Mouse (Mus musculus) neural tube, embryonic 11.5 days (tissue): ENCODE measurements around the gene Catsperz. TPM values are rescaled to one million over a fixed set of nuclear protein-coding genes. Genes with fewer than 3 reads are reported as not detected.

Experiments
- ATAC-seq: fragments of 200-750 bp; cut with Nextera tagmentation; 2 replicates; pipeline ENCODE4 v1.8.0; 2017; ENCODE audit warnings: moderate number of reproducible peaks, mild to moderate bottlenecking, moderate TSS enrichment, moderate library complexity; ENCODE audit not compliant: insufficient read depth, low FRiP score, low TSS enrichment
- DNase-seq: peaks from one replicate; pipeline ENCODE4 v3.0.0-alpha.2; 2015; ENCODE audit warnings: low spot score
- H3K27ac ChIP-seq: fragments of 300-500 bp; sonication (generic); 2 replicates; pipeline ENCODE4 v1.5.1; 2014; ENCODE audit warnings: low read depth, mild to moderate bottlenecking, low read length
- H3K27me3 ChIP-seq: fragments of 300-500 bp; sonication (generic); 2 replicates; pipeline ENCODE4 v1.6.1; 2014; ENCODE audit warnings: mild to moderate bottlenecking, low read length, mixed read lengths; ENCODE audit not compliant: control insufficient read depth, insufficient read depth
- H3K36me3 ChIP-seq: fragments of 300-500 bp; sonication (generic); 2 replicates; pipeline ENCODE4 v1.6.1; 2014; ENCODE audit warnings: mild to moderate bottlenecking, low read length, moderate library complexity, mixed read lengths; ENCODE audit not compliant: control insufficient read depth, insufficient read depth
- H3K4me1 ChIP-seq: fragments of 300-500 bp; sonication (generic); 2 replicates; pipeline ENCODE4 v1.6.1; 2014; ENCODE audit warnings: low read length, mixed read lengths; ENCODE audit not compliant: control insufficient read depth, insufficient read depth
- H3K4me2 ChIP-seq: fragments of 300-500 bp; sonication (generic); 2 replicates; pipeline ENCODE4 v1.6.1; 2014; ENCODE audit warnings: low read depth, mild to moderate bottlenecking, moderate library complexity
- H3K4me3 ChIP-seq: fragments of 300-500 bp; sonication (generic); 2 replicates; pipeline ENCODE4 v1.5.1; 2014; ENCODE audit warnings: low read depth, low read length
- H3K9ac ChIP-seq: fragments of 300-500 bp; sonication (generic); 2 replicates; pipeline ENCODE4 v1.6.1; 2014; ENCODE audit warnings: mild to moderate bottlenecking, low read length
- H3K9me3 ChIP-seq: fragments of 300-500 bp; sonication (generic); 2 replicates; pipeline ENCODE4 v1.6.1; 2016; ENCODE audit warnings: low read length; ENCODE audit not compliant: control insufficient read depth
- WGBS: fragments of 180-500 bp; shearing (Covaris S2); extraction: QIAGEN DNeasy Blood & Tissue Kit; methylation state at CpG from one replicate; pipeline ENCODE4 v1.1.7; 2014; 5-methylcytosine and 5-hydroxymethylcytosine counted together
- polyA plus RNA-seq: library from polyadenylated mRNA; unstranded; fragments of >200 nt; fragmentation: Nextera tagmentation; extraction: Ambion mirVana; gene quantifications from 2 replicates; pipeline ENCODE4 v1.2.1, GENCODE M21; 2014

Catsperz gene
- polyA plus RNA-seq, 1 experiment from 2014 or later: 0.77 TPM

DNA sequence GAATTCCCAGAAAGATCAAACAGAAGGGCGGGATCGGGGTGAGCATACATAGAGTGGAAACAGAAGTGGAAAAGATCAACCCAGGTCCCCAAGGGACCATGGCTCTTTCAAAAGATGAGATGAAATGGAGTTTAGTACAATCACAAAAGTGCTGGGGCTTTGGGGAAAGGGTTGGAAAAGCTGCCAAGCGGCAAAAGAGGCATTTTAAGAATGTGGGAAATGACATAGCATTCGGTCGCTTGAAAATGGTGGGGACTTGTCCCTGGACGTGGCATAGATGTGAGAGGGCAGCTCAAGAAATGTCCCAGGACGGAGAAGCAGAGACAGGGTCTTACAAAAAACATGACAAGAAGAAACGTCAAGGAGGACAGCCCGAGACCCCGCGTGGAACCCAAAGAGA, 16.2 kb downstream of the Catsperz start:
- ATAC-seq (no peak), DNase-seq (no peak)
- Histone ChIP-seq H3K4me2 (peak overlapping the region; percentile 86), H3K27ac (peak overlapping the region; percentile 94), H3K9me3 (no peaks in the 10 kb centered on the region), H3K4me3 (peak overlapping the region; percentile 65), H3K4me1 (peaks cover 14% of the 10 kb centered on the region), H3K36me3 (peaks cover 16% of the 10 kb centered on the region), H3K9ac (peak overlapping the region; percentile 75), H3K27me3 (no peaks in the 10 kb centered on the region)
- 8% methylated on average over 11 of the region's 11 CpGs for WGBS

DNA sequence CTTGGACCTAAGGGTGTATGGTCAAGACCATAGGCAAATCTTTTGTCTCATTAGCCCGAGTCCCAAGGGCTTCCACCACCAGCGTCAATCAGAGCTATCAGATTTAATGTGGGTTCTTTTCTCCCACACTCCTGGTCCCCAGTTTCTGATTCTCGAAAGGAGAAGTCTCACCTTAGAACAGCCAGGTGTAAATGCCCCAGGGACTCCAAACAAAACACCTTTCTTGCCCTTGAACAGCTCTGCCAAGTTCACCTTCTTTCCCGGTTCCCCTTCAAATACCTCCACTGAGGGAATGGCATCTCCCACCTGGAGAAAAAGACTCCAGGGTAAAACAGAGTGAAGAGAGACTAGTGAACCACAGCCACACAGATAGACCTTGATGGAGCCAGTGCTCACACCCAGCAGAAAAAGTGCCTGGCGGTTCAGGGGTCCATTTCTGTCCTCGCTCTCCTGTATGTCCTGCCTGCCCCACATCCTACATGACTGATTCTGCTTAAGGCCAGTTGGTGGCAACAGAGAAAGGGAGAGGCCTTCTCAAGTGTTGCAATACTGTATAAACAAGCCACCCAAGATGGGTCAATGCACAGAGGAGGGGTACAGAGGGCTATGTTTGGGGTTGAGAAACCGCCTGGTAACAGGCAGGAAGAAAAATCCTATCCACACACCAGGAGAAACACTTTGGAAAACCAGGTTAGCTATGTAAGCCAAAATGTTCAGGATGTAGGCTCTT, 17.2 kb downstream of the Catsperz start:
- H3K4me1 ChIP-seq: peaks cover 14% of the 10 kb centered on the region
- DNase-seq: no peak
- no peak overlapping the region for H3K9ac ChIP-seq
- 86% methylated on average over 7 of the region's 7 CpGs for WGBS
- H3K9me3 ChIP-seq: no peaks in the 10 kb centered on the region
- peaks cover 11% of the 10 kb centered on the region for H3K36me3 ChIP-seq
- H3K4me3 ChIP-seq: no peak overlapping the region
- H3K27ac ChIP-seq: no peak overlapping the region
- H3K27me3 ChIP-seq: no peaks in the 10 kb centered on the region
- no peak for ATAC-seq
- H3K4me2 ChIP-seq: peak overlapping the region; percentile 86; the same call in 1 of the 2 replicates

DNA sequence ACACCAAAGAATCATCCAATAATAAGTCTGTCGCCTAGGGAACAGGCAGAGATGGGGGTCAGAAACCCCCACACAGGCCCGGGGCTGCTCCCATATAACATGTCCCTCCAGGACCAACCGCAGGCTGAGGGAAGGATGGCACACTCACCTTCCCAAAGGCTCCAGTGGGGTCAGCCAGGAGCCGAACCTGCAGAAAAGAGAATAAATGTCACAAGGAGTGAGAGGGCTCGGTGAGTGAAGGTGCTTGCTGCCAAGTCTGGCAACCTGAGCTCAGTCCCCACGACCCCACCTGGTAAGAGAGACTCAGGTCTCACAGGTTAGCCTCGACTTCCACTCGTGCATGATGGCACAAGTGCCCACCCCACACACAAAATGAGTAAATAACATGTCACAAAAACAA, 18.1 kb downstream of the Catsperz start:
- 91% methylated on average over 8 of the region's 8 CpGs for WGBS
- ATAC-seq (no peak), DNase-seq (no peak)
- Histone ChIP-seq H3K4me2 (no peak overlapping the region), H3K4me3 (no peak overlapping the region), H3K9ac (no peak overlapping the region), H3K27ac (no peak overlapping the region), H3K9me3 (no peaks in the 10 kb centered on the region), H3K27me3 (no peaks in the 10 kb centered on the region), H3K4me1 (peaks cover 14% of the 10 kb centered on the region), H3K36me3 (peaks cover 7% of the 10 kb centered on the region)

DNA sequence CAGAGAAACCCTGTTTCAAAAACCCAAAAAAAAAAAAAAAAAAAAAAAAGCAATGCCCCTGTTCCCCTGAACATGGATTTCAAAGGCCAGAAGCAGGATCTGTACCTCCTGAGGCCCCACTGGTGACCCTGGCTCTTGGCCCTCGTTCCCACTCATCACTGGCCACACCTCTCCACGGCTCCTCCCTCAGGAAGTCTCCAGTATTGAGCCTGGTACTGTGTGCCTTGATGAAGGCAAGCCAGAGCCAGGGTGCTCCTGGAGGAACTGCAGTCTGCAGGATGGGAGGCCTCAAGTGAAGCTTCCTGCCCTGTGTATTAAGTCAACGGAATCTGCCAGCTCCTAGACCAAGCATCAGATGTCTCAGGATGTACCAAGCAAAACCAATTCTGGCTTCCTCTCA, 19.0 kb downstream of the Catsperz start:
- no peaks in the 10 kb centered on the region for H3K27me3 ChIP-seq
- H3K27ac ChIP-seq: no peak overlapping the region
- WGBS: 84% methylated on average over 3 of the region's 3 CpGs
- ATAC-seq (no peak), DNase-seq (no peak)
- H3K9me3 ChIP-seq: no peaks in the 10 kb centered on the region
- H3K9ac ChIP-seq: no peak overlapping the region
- H3K4me2 ChIP-seq: no peak overlapping the region
- peaks cover 14% of the 10 kb centered on the region for H3K4me1 ChIP-seq
- no peak overlapping the region for H3K4me3 ChIP-seq
- peaks cover 7% of the 10 kb centered on the region for H3K36me3 ChIP-seq

DNA sequence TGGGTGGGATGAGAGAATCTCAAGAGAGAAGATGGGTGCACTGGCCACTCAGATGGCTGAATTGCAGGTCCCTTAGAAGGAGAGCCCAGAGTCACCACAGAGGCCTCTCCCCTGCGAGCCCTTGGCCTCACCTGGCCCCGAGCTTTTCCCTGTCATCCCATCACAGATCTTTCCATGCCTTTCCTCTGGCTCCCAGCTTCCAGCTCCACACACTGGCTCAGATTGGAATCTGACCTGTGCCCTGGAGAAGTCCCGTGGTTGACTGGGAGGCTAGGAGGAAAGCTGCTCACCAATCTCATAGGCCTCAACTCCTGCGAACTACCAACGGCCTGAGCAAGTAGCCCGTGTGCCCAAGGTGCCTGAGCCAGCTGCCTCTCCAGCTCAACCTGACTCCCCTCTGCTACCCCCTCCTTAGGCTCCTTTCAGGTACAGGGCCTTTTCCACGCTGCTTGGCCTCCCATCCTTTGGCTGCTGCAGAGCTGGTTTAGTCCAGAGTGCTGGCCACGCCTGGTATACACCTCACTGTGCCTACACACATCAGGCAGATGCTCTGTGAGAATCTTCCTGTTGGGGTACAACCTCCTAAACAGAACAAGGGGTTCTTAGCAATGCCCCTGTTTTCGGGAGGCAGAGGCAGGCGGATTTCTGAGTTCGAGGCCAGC, 19.6 kb downstream of the Catsperz start:
- DNase-seq (no peak), ATAC-seq (no peak)
- Histone ChIP-seq H3K4me1 (peaks cover 10% of the 10 kb centered on the region; the same call in 1 of the 2 replicates), H3K9ac (no peak overlapping the region), H3K4me2 (no peak overlapping the region), H3K4me3 (no peak overlapping the region), H3K36me3 (peaks cover 7% of the 10 kb centered on the region), H3K9me3 (no peaks in the 10 kb centered on the region), H3K27me3 (no peaks in the 10 kb centered on the region), H3K27ac (no peak overlapping the region)
- 94% methylated on average over 11 of the region's 11 CpGs for WGBS

DNA sequence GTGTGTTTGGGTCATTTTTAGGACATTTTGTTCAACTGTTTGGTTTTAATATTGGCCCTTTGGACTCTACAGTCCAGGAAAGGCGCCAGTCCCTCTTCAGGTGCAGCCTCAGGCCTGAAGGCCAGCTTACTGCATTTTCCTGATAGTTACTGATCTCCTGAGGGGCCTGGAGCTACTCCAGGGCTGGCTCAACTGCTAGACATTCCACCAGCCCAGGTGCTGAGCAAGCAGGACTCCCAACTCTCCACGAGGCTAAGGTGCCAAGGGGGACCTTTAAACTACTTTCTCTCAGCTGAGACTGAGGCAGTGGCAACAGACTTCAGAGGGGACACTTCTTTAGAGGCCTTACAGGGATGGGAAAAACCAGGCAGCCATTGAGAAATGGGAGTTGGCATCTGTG, 20.3 kb downstream of the Catsperz start:
- WGBS: 87% methylated on average over 2 of the region's 2 CpGs
- DNase-seq (no peak), ATAC-seq (no peak)
- Histone ChIP-seq H3K27ac (no peak overlapping the region), H3K4me3 (no peak overlapping the region), H3K4me1 (peaks cover 10% of the 10 kb centered on the region; the same call in 1 of the 2 replicates), H3K9ac (no peak overlapping the region), H3K9me3 (no peaks in the 10 kb centered on the region), H3K4me2 (no peak overlapping the region), H3K36me3 (peaks cover 7% of the 10 kb centered on the region), H3K27me3 (no peaks in the 10 kb centered on the region)

DNA sequence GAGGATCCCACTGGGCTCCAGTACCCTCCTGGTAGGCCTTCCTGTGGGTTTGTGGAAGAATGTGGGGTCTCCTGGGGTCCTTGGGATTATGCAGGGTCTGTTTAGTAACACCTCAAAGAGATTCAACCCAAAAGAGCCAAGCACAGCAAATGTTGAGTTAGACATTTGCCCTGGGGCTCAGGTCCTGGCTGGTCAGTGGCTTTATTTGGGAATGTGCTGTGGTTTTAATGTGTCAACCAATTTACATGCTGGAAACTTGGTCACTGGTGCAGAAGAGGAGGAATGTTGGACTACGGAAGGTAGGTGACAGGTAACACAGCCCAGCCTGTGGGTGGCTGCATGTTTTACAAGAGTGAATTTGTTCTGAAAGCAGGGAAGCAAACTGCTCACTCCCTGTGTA, 22.1 kb downstream of the Catsperz start:
- H3K36me3 ChIP-seq: peaks cover 7% of the 10 kb centered on the region
- H3K4me1 ChIP-seq: no peaks in the 10 kb centered on the region; the same call in 1 of the 2 replicates
- ATAC-seq (no peak), DNase-seq (no peak)
- no peak overlapping the region for H3K4me3 ChIP-seq
- no peak overlapping the region for H3K9ac ChIP-seq
- no peaks in the 10 kb centered on the region for H3K27me3 ChIP-seq
- H3K9me3 ChIP-seq: no peaks in the 10 kb centered on the region
- H3K4me2 ChIP-seq: no peak overlapping the region
- H3K27ac ChIP-seq: no peak overlapping the region
- WGBS: 95% methylated on average over 1 of the region's 1 CpGs

DNA sequence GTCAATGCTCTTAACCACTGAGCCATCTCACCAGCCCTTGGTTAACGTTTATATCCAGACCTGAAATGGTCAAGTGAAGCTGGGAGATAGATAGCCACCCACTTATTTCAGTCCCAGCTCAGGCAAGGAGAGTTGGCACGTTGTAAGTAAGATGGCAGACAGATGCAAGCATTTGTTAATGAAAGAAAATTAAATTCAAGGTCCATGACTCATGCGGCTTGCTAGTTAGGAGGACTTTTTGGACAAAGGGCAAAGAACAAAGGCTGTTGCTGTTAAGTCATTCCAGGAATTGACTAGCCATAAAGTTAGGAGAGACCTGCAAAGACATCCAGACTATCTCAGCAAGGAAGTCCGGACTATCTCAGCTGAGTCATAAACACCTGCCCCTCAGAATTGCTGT, 25.5 kb downstream of the Catsperz start:
- Histone ChIP-seq H3K4me3 (no peak overlapping the region), H3K4me2 (no peak overlapping the region), H3K27ac (no peak overlapping the region), H3K27me3 (no peaks in the 10 kb centered on the region), H3K36me3 (no peaks in the 10 kb centered on the region), H3K4me1 (no peaks in the 10 kb centered on the region), H3K9ac (no peak overlapping the region), H3K9me3 (no peaks in the 10 kb centered on the region)
- no peak for ATAC-seq
- WGBS: 79% methylated on average over 4 of the region's 4 CpGs
- DNase-seq: no peak
